Mouse (Mus musculus) CH12.LX (cell line): ENCODE measurements around the gene Galnt14. TPM values are rescaled to one million over a fixed set of nuclear protein-coding genes. Genes with fewer than 3 reads are reported as not detected.

Experiments
- DNase-seq: peaks from one replicate; pipeline ENCODE4 v3.0.0-alpha.2; 2013; ENCODE audit errors: extremely low read depth
- H3K27ac ChIP-seq: 2 replicates; pipeline ENCODE4 v1.5.1; 2012; ENCODE audit warnings: low read depth, mild to moderate bottlenecking, control low read depth, moderate library complexity; ENCODE audit not compliant: insufficient read depth
- H3K27me3 ChIP-seq: replicated peaks from 2 replicates; pipeline ENCODE3; 2012; ENCODE audit warnings: inconsistent platforms
- H3K36me3 ChIP-seq, 2 experiments: replicated peaks in 1 of 2; 2 replicates each; pipeline versions ENCODE3 to v1.6.1; 2012; ENCODE audit warnings: inconsistent platforms in 1 of 2, low read length in 1 of 2, mild to moderate bottlenecking in 1 of 2, mixed read lengths in 1 of 2, moderate library complexity in 1 of 2; ENCODE audit not compliant: control insufficient read depth in 1 of 2, insufficient read depth in 1 of 2
- H3K4me1 ChIP-seq, 2 experiments: 2 replicates each; pipeline ENCODE4 v1.6.1; 2012; ENCODE audit warnings: inconsistent platforms in 1 of 2, moderate library complexity in 1 of 2; ENCODE audit not compliant: insufficient read depth in 2 of 2, control insufficient read depth in 1 of 2
- H3K4me2 ChIP-seq: 2 replicates; pipeline ENCODE4 v1.6.1; 2012; ENCODE audit warnings: low read depth, mild to moderate bottlenecking, control low read depth; ENCODE audit not compliant: poor library complexity, insufficient read depth, severe bottlenecking
- H3K4me3 ChIP-seq, 3 experiments: fragments of 150-350 bp in 1 of 3; sonication (generic) in 1 of 3; replicated peaks in 1 of 3; 2 replicates each; pipeline versions ENCODE3 to v1.5.1; 2011 to 2012; ENCODE audit warnings: low read depth in 2 of 3, low read length in 2 of 3, mild to moderate bottlenecking in 2 of 3, moderate library complexity in 2 of 3, control low read depth in 1 of 3, improper control_type of control experiment in 1 of 3, inconsistent platforms in 1 of 3, mixed read lengths in 1 of 3; ENCODE audit not compliant: poor library complexity in 1 of 3
- H3K79me2 ChIP-seq: replicated peaks from 2 replicates; pipeline ENCODE4 v1.6.1; 2012; ENCODE audit warnings: mild to moderate bottlenecking, moderate library complexity; ENCODE audit not compliant: control insufficient read depth, poor library complexity, insufficient read depth, severe bottlenecking; ENCODE audit errors: extremely low read depth
- H3K9ac ChIP-seq: 2 replicates; pipeline ENCODE4 v1.6.1; 2012; ENCODE audit warnings: low read depth, mild to moderate bottlenecking, control low read depth, moderate library complexity; ENCODE audit not compliant: insufficient read depth
- H3K9me3 ChIP-seq: replicated peaks from 2 replicates; pipeline ENCODE3; 2012; ENCODE audit warnings: low read length, inconsistent platforms, mixed read lengths
- BHLHE40 ChIP-seq: IDR thresholded peaks from 2 replicates; pipeline ENCODE4 v1.6.1; 2011; ENCODE audit warnings: mild to moderate bottlenecking, low read depth, low read length, improper control_type of control experiment
- CTCF ChIP-seq, 2 experiments: IDR thresholded peaks in 1 of 2; conservative IDR thresholded peaks in 1 of 2; 2 replicates each; pipeline ENCODE4 v1.5.1; 2011 to 2012; ENCODE audit warnings: low read depth in 2 of 2, low read length in 2 of 2, improper control_type of control experiment in 1 of 2, inconsistent platforms in 1 of 2, mild to moderate bottlenecking in 1 of 2, moderate library complexity in 1 of 2
- E2F4 ChIP-seq: IDR thresholded peaks from 2 replicates; pipeline ENCODE4 v1.6.1; 2011; ENCODE audit warnings: low read depth, low read length, improper control_type of control experiment; ENCODE audit not compliant: insufficient replicate concordance
- ELF1 ChIP-seq: IDR thresholded peaks from 2 replicates; pipeline ENCODE4 v1.6.1; 2014; ENCODE audit warnings: low read depth, mild to moderate bottlenecking, inconsistent platforms, low read length, improper control_type of control experiment
- ETS1 ChIP-seq: conservative IDR thresholded peaks from 2 replicates; pipeline ENCODE4 v1.6.1; 2012; ENCODE audit warnings: low read depth, mild to moderate bottlenecking, inconsistent platforms, low read length, improper control_type of control experiment, moderate library complexity
- GABPA ChIP-seq: IDR thresholded peaks from 2 replicates; pipeline ENCODE4 v1.6.1; 2012; ENCODE audit warnings: low read depth, low read length, improper control_type of control experiment, inconsistent platforms; ENCODE audit not compliant: insufficient replicate concordance
- HCFC1 ChIP-seq: IDR thresholded peaks from 2 replicates; pipeline ENCODE4 v1.6.1; 2012; ENCODE audit warnings: low read depth, mild to moderate bottlenecking, inconsistent platforms, low read length, improper control_type of control experiment
- JUN ChIP-seq: IDR thresholded peaks from 2 replicates; pipeline ENCODE4 v1.6.1; 2011; ENCODE audit warnings: low read depth, mild to moderate bottlenecking, low read length, improper control_type of control experiment, moderate library complexity; ENCODE audit not compliant: insufficient read depth
- JUND ChIP-seq: conservative IDR thresholded peaks from 2 replicates; pipeline ENCODE4 v1.6.1; 2011; ENCODE audit warnings: low read depth, low read length, improper control_type of control experiment
- KAT2A ChIP-seq: IDR thresholded peaks from 2 replicates; pipeline ENCODE4 v1.6.1; 2012; ENCODE audit warnings: low read length, improper control_type of control experiment, inconsistent platforms; ENCODE audit not compliant: insufficient replicate concordance
- MAX ChIP-seq: IDR thresholded peaks from 2 replicates; pipeline ENCODE4 v1.6.1; 2011; ENCODE audit warnings: low read length, improper control_type of control experiment
- MAZ ChIP-seq: IDR thresholded peaks from 2 replicates; pipeline ENCODE4 v1.6.1; 2012; ENCODE audit warnings: low read depth, mild to moderate bottlenecking, inconsistent platforms, low read length, improper control_type of control experiment, moderate library complexity
- MXI1 ChIP-seq: IDR thresholded peaks from 2 replicates; pipeline ENCODE4 v1.6.1; 2011; ENCODE audit warnings: mild to moderate bottlenecking, low read depth, low read length, improper control_type of control experiment
- MYC ChIP-seq: IDR thresholded peaks from 2 replicates; pipeline ENCODE4 v1.6.1; 2011; ENCODE audit warnings: low read depth, mild to moderate bottlenecking, improper control_type of control experiment, low read length
- NELFE ChIP-seq: IDR thresholded peaks from 2 replicates; pipeline ENCODE4 v1.6.1; 2011; ENCODE audit warnings: low read depth, low read length, improper control_type of control experiment
- PAX5 ChIP-seq: IDR thresholded peaks from 2 replicates; pipeline ENCODE4 v1.6.1; 2012; ENCODE audit warnings: low read length, inconsistent platforms, mixed read lengths
- POLR2A ChIP-seq: IDR thresholded peaks from 2 replicates; pipeline ENCODE4 v1.6.1; 2011; ENCODE audit warnings: low read depth, mild to moderate bottlenecking, improper control_type of control experiment, low read length
- RAD21 ChIP-seq: IDR thresholded peaks from 2 replicates; pipeline ENCODE4 v1.6.1; 2011; ENCODE audit warnings: low read depth, mild to moderate bottlenecking, low read length, improper control_type of control experiment, moderate library complexity
- SIN3A ChIP-seq: IDR thresholded peaks from 2 replicates; pipeline ENCODE4 v1.6.1; 2012; ENCODE audit warnings: low read length, improper control_type of control experiment, inconsistent platforms
- SMC3 ChIP-seq: IDR thresholded peaks from 2 replicates; pipeline ENCODE4 v1.6.1; 2011; ENCODE audit warnings: low read depth, low read length, improper control_type of control experiment
- TBP ChIP-seq: conservative IDR thresholded peaks from 2 replicates; pipeline ENCODE4 v1.6.1; 2011; ENCODE audit warnings: low read depth, low read length, improper control_type of control experiment
- USF1 ChIP-seq: IDR thresholded peaks from 2 replicates; pipeline ENCODE4 v1.6.1; 2014; ENCODE audit warnings: low read depth, mild to moderate bottlenecking, inconsistent platforms, low read length, improper control_type of control experiment
- ZC3H11A ChIP-seq: IDR thresholded peaks from 2 replicates; pipeline ENCODE4 v1.6.1; 2012; ENCODE audit warnings: low read depth, mild to moderate bottlenecking, inconsistent platforms, low read length, improper control_type of control experiment
- ZKSCAN1 ChIP-seq: IDR thresholded peaks from 2 replicates; pipeline ENCODE4 v1.6.1; 2012; ENCODE audit warnings: low read depth, inconsistent platforms, low read length, improper control_type of control experiment, borderline replicate concordance
- ZMIZ1 ChIP-seq: IDR thresholded peaks from 2 replicates; pipeline ENCODE4 v1.6.1; 2012; ENCODE audit warnings: low read depth, mild to moderate bottlenecking, inconsistent platforms, low read length, improper control_type of control experiment
- ZNF384 ChIP-seq: IDR thresholded peaks from 2 replicates; pipeline ENCODE4 v1.6.1; 2012; ENCODE audit warnings: low read depth, low read length, improper control_type of control experiment, inconsistent platforms
- dilution Hi-C: fragments of 300-500 bp; cut with MboI; formaldehyde crosslinking; loops from 2 replicates; pipeline ENCODE4 v1.14.3; 2020; ENCODE audit warnings: low sequenced_read_pairs; ENCODE audit not compliant: extremely low pct_unique_long_range_greater_than_20kb, extremely low pct_ligation_motif_present
- in situ Hi-C: fragments of 300-500 bp; cut with MboI; formaldehyde crosslinking; loops from 3 replicates; pipeline ENCODE4 v1.14.3; 2019; ENCODE audit warnings: low sequenced_read_pairs, low pct_ligation_motif_present, low pct_unique_long_range_greater_than_20kb, mixed read lengths
- polyA plus RNA-seq: library from polyadenylated mRNA; unstranded; fragments of >175 nt; gene quantifications from 2 replicates; pipeline ENCODE4 v1.2.1, GENCODE M21; 2012; ENCODE audit warnings: low read depth; ENCODE audit not compliant: insufficient read length
- total RNA-seq, 2 experiments: library from RNA; depleted of rRNA; stranded (reverse); fragments of 300-350 nt in 1 of 2; fragments of >200 nt in 1 of 2; gene quantifications; 2 replicates each; pipeline ENCODE4 v1.2.3; 2012 to 2014

Gene Galnt14
- total and polyA plus RNA-seq, 3 experiments: 1.0 to 5.8 (median 2.4) TPM

DNA sequence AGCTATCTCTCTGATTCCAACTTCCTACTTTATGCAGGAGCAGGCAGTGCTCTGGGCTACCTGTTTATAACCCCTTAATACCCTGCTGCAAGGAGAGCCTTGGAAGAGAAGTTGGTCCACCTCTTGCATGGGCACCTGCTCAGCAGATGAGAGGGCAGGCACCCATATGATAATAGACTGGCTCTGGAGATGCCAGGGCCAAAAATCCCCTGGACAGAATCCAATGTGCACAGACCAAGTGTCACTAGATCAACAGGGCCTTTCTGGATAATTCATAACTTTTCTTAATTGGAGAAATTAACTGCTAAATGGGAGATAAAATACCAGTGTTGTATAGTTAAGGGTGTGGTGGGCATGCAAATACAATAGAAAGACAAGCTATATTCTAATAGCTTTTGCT is 6.7 kb downstream of the Galnt14 start:
- H3K79me2 ChIP-seq: no peaks in the 10 kb centered on the region
- no peaks in the 10 kb centered on the region for H3K27me3 ChIP-seq
- in situ Hi-C loops (no loop called here), dilution Hi-C loops (no loop called here)
- H3K9me3 ChIP-seq: peaks cover 2% of the 10 kb centered on the region
- no peak for DNase-seq
- no peak overlapping the region for H3K9ac ChIP-seq
- H3K4me3 ChIP-seq: no peak overlapping the region
- H3K4me2 ChIP-seq: no peak overlapping the region
- TF ChIP-seq PAX5 (no peak), ETS1 (no peak), MAZ (no peak), NELFE (no peak), GABPA (no peak), SMC3 (no peak), JUN (no peak), MYC (no peak), KAT2A (no peak), CTCF (conservative IDR thresholded peaks at IDR 0.05 in 1 of 2, IDR thresholded peaks at IDR 0.05 in 1 of 2; ENCODE audit: low read depth in 2 of 2, low read length in 2 of 2) (no peak), RAD21 (no peak), SIN3A (no peak), USF1 (no peak), MXI1 (no peak), ZC3H11A (no peak), HCFC1 (no peak), TBP (no peak), POLR2A (no peak)
- peaks cover 0 to 6% of the 10 kb centered on the region in 2 experiments; a peak in 2 of 4 replicates for H3K4me1 ChIP-seq
- H3K27ac ChIP-seq: no peak overlapping the region
- no peaks in the 10 kb centered on the region for H3K36me3 ChIP-seq

DNA sequence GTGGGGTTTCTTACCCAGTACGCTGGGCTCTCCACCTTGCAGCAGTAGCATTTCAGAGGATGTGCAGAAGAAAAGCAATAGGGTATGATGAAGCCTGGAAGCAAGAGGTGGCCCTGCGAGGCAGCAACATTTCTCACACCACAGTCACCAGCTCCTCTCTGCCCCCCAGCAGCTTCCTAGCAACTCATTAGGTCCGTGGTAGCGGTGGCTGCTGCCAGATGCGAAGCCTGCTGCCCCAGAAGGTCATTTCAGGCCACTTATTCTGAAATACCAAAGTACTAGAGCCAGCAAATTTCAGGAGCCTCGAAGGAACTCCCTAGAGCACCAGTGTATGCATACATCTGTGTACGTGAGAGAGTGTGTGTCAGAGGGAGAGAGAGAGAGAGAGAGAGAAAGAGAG is 9.2 kb downstream of the Galnt14 start:
- no peak for DNase-seq
- Histone ChIP-seq H3K9ac (no peak overlapping the region), H3K27ac (no peak overlapping the region), H3K9me3 (no peaks in the 10 kb centered on the region), H3K27me3 (no peaks in the 10 kb centered on the region), H3K4me1 (peaks cover 0 to 3% of the 10 kb centered on the region in 2 experiments; a peak in 2 of 4 replicates), H3K36me3 (no peaks in the 10 kb centered on the region), H3K4me2 (no peak overlapping the region), H3K79me2 (no peaks in the 10 kb centered on the region), H3K4me3 (no peak overlapping the region)
- TF ChIP-seq CTCF (conservative IDR thresholded peaks at IDR 0.05 in 1 of 2, IDR thresholded peaks at IDR 0.05 in 1 of 2; ENCODE audit: low read depth in 2 of 2, low read length in 2 of 2): no peak
- no peak for TF ChIP-seq ZMIZ1
- no peak for TF ChIP-seq SMC3
- TF ChIP-seq ELF1: no peak
- no peak for TF ChIP-seq BHLHE40
- TF ChIP-seq ZNF384: no peak
- TF ChIP-seq JUND: no peak
- no peak for TF ChIP-seq E2F4
- TF ChIP-seq ZKSCAN1: no peak
- TF ChIP-seq USF1: no peak
- TF ChIP-seq SIN3A: no peak
- TF ChIP-seq MAX: no peak
- dilution Hi-C loops (no loop called here), in situ Hi-C loops (no loop called here)
